Mouse (Mus musculus) kidney, postnatal 0 days (tissue): ENCODE measurements around the gene Gatad2a. TPM values are rescaled to one million over a fixed set of nuclear protein-coding genes. Genes with fewer than 3 reads are reported as not detected.

Source experiments
- ATAC-seq: fragments of 200-750 bp; cut with Nextera tagmentation; replicated peaks from 2 replicates; pipeline ENCODE4 v1.8.0; 2017; ENCODE audit warnings: low read depth, moderate number of reproducible peaks, moderate TSS enrichment, moderate library complexity; ENCODE audit not compliant: low FRiP score
- DNase-seq: peaks from one replicate; pipeline ENCODE4 v3.0.0-alpha.2; 2016; ENCODE audit warnings: low spot score
- H3K27ac ChIP-seq: fragments of 300-500 bp; sonication (generic); 2 replicates; pipeline ENCODE4 v1.5.1; 2014; ENCODE audit warnings: mild to moderate bottlenecking
- H3K27me3 ChIP-seq: fragments of 300-500 bp; sonication (generic); 2 replicates; pipeline ENCODE4 v1.6.1; 2014; ENCODE audit warnings: low read length, mixed read lengths; ENCODE audit not compliant: insufficient read depth
- H3K36me3 ChIP-seq: fragments of 300-500 bp; sonication (generic); 2 replicates; pipeline ENCODE4 v1.6.1; 2014; ENCODE audit warnings: low read length, mixed read lengths; ENCODE audit not compliant: insufficient read depth
- H3K4me1 ChIP-seq: fragments of 300-500 bp; sonication (generic); replicated peaks from 2 replicates; pipeline ENCODE4 v1.6.1; 2014; ENCODE audit warnings: antibody characterized with exemption, low read length, mixed read lengths; ENCODE audit not compliant: insufficient read depth
- H3K4me2 ChIP-seq: fragments of 300-500 bp; sonication (generic); 2 replicates; pipeline ENCODE4 v1.6.1; 2014; ENCODE audit warnings: mild to moderate bottlenecking, low read length, moderate library complexity, mixed read lengths
- H3K4me3 ChIP-seq: fragments of 300-500 bp; sonication (generic); replicated peaks from 2 replicates; pipeline ENCODE4 v1.5.1; 2014; ENCODE audit warnings: low read depth, low read length
- H3K9ac ChIP-seq: fragments of 300-500 bp; sonication (generic); 2 replicates; pipeline ENCODE4 v1.6.1; 2014; ENCODE audit warnings: low read depth, low read length
- H3K9me3 ChIP-seq: fragments of 300-500 bp; sonication (generic); replicated peaks from 2 replicates; pipeline ENCODE4 v1.6.1; 2016; ENCODE audit warnings: low read length, inconsistent platforms, mixed read lengths
- CTCF ChIP-seq: IDR thresholded peaks from 2 replicates; pipeline ENCODE4 v1.5.1; 2016; ENCODE audit warnings: antibody characterized with exemption, low read depth, mild to moderate bottlenecking, moderate library complexity
- WGBS: fragments of 180-500 bp; shearing (Covaris S2); extraction: QIAGEN DNeasy Blood & Tissue Kit; methylation state at CpG from one replicate; pipeline ENCODE4 v1.1.7; 2014; 5-methylcytosine and 5-hydroxymethylcytosine counted together
- polyA plus RNA-seq: library from polyadenylated mRNA; unstranded; fragments of >200 nt; fragmentation: Nextera tagmentation; extraction: Ambion mirVana; gene quantifications from 2 replicates; pipeline ENCODE4 v1.2.1, GENCODE M21; 2015

The Gatad2a gene
- polyA plus RNA-seq, 1 experiment from 2014 or later = 49.5 TPM

DNA sequence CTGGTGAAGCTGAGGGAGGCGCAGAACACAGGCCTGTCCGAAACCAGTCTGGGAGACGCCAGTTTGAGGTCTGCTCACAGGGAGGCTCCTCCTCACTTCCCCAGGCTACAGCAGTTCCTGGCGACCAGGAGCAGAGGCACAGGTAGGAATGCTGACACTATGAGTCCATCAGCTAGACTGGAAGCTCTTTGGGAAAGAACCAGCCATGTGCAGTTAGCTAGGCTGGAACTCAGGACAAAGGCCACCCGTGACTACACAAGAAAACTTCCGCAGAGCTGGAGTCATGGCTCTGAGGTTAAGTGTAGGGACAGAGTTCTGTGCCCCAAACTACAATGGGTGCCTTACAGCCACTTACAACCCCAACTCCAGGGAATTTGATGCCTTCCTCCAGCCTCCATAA is 98.3 kb downstream of the Gatad2a start:
- Histone ChIP-seq H3K27ac (no peak overlapping the region), H3K36me3 (0 out of 2 replicates have a peak, but pooled peaks cover 7% of the 10 kb centered on the region), H3K4me3 (no peak overlapping the region), H3K4me1 (peaks cover 5% of the 10 kb centered on the region; the same call in 1 of the 2 replicates), H3K9ac (0 out of 2 replicates have a peak overlapping the region, but pooled peaks have one; percentile 4), H3K4me2 (no peak overlapping the region), H3K9me3 (no peaks in the 10 kb centered on the region), H3K27me3 (no peaks in the 10 kb centered on the region)
- DNase-seq (no peak), ATAC-seq (no peak)
- TF ChIP-seq CTCF = no peak
- 87% methylated on average over 6 of the region's 6 CpGs for WGBS

DNA sequence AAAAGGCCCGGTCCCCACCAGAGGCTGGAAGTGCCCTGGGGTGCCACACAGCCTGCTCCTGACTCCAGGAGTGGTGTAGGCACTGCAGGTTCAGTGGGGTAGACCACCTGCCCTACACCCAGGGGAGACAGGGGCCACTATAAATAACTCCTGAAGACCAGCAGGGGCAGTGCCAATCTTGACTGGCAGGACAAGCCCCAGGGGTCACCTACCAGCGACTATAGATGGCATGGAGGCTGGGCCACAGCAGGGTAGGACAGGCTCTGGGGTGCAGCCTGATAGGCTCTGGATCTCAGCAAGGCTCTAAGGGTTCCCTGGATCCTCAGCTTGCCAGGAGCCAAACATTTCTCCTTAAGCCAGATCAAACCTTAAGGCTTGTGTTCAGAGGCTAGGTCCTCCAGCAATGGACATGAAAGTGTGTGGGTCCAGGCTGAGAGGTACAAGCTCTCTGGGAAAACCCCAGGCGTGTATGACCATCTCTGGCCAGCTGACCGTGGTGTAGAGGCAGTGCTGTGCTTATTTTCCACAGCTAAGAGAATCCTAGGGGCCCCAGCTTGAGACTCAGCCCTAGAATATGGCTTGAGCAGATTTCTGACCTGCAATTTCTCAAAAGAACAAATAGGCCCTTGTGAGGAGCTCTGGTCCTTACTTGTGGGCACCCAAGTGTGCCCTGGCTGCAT is 100.3 kb downstream of the Gatad2a start:
- H3K4me3 ChIP-seq = no peak overlapping the region
- WGBS = 71% methylated on average over 4 of the region's 4 CpGs
- H3K9ac ChIP-seq = no peak overlapping the region
- H3K4me1 ChIP-seq = no peaks in the 10 kb centered on the region
- H3K4me2 ChIP-seq = no peak overlapping the region
- H3K9me3 ChIP-seq = no peaks in the 10 kb centered on the region
- ATAC-seq (no peak), DNase-seq (no peak)
- H3K36me3 ChIP-seq = peaks cover 16% of the 10 kb centered on the region; the same call in 1 of the 2 replicates
- no peaks in the 10 kb centered on the region for H3K27me3 ChIP-seq
- H3K27ac ChIP-seq = no peak overlapping the region
- no peak for TF ChIP-seq CTCF

DNA sequence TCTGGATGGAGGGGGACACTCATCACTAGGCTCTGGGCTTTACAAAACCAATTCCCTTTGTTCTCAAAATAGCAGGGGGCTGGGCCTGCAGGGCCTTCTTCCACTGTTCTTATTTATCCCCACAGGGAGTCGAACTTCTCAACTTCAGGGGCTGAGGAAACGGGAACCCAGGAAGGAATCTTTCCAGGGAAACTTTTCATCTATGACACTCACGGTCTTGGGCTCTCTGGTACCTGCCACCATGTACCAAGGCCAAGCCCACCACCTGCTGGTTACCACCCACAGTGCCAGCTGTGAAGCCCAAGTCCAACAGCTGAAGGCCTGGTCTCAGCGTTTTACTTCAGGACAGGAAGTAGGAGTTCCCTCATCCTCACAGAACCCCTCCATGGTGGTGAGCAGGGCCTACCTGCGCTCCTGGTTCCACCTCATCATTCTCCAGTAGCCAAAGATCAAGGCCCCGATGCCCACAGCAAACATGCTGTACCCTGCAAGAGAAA is 101.3 kb downstream of the Gatad2a start:
- 67% methylated on average over 6 of the region's 6 CpGs for WGBS
- Histone ChIP-seq H3K4me1 (no peaks in the 10 kb centered on the region), H3K9ac (no peak overlapping the region), H3K27ac (no peak overlapping the region), H3K4me2 (no peak overlapping the region), H3K4me3 (no peak overlapping the region), H3K27me3 (0 out of 2 replicates have a peak, but pooled peaks cover 7% of the 10 kb centered on the region), H3K9me3 (no peaks in the 10 kb centered on the region), H3K36me3 (peaks cover 16% of the 10 kb centered on the region; the same call in 1 of the 2 replicates)
- no peak for ATAC-seq
- no peak for DNase-seq
- no peak for TF ChIP-seq CTCF

DNA sequence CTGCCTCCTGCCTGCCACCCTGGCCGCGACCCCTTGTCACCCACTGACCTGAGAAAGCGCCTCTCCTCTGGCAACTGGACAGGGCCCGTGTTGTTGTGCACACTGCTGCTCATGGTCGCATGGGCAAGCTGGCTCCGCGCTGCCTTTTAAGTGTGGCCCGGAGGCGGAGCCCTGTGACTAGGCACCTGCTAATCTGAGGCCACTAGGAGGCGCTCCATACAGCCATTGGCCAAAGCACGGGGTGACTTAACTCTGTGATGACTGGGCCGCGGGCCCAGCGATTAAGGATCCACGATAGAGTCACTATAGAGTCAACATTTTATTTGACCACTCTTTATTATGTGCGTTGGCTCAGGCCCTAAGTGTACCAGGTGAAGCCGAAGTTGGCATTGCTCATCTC is 102.3 kb downstream of the Gatad2a start:
- Histone ChIP-seq H3K4me3 (no peak overlapping the region), H3K4me2 (no peak overlapping the region), H3K4me1 (peaks cover 6% of the 10 kb centered on the region), H3K36me3 (peaks cover 16% of the 10 kb centered on the region; the same call in 1 of the 2 replicates), H3K27ac (no peak overlapping the region), H3K9me3 (no peaks in the 10 kb centered on the region), H3K27me3 (peaks cover 16% of the 10 kb centered on the region), H3K9ac (no peak overlapping the region)
- WGBS = 47% methylated on average over 17 of the region's 17 CpGs
- peak; percentile 69 for TF ChIP-seq CTCF
- peak; percentile 75 for DNase-seq
- peak; percentile 40; the same call in 1 of the 2 replicates for ATAC-seq

DNA sequence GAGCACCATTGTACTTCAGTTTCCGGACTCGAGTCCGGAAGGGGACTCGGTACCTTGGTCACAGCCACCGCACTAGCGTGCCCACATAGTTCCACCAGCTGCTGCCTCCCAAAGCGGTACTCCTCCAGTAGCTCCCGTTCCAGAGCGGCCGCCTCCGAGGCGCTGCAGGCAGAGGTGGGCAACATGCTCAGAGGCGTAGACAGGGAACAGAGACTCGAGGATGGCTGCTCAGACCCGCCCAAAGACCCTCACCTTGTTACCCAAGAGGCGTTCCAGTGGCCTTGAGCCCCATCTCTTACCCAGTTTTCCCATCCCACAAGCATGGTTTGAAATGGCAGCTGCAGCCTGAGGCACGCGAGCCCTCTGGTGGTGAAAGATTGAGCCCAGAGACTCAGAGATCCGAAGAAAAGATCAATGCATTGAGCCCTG is 105.4 kb downstream of the Gatad2a start:
- Histone ChIP-seq H3K27me3 (peaks cover 45% of the 10 kb centered on the region), H3K4me3 (no peak overlapping the region), H3K4me1 (peaks cover 16% of the 10 kb centered on the region), H3K36me3 (peaks cover 13% of the 10 kb centered on the region; the same call in 1 of the 2 replicates), H3K27ac (no peak overlapping the region), H3K9ac (no peak overlapping the region), H3K4me2 (no peak overlapping the region), H3K9me3 (no peaks in the 10 kb centered on the region)
- peak; percentile 64 for DNase-seq
- no peak for ATAC-seq
- TF ChIP-seq CTCF = peak; percentile 84
- WGBS = 41% methylated on average over 19 of the region's 19 CpGs

DNA sequence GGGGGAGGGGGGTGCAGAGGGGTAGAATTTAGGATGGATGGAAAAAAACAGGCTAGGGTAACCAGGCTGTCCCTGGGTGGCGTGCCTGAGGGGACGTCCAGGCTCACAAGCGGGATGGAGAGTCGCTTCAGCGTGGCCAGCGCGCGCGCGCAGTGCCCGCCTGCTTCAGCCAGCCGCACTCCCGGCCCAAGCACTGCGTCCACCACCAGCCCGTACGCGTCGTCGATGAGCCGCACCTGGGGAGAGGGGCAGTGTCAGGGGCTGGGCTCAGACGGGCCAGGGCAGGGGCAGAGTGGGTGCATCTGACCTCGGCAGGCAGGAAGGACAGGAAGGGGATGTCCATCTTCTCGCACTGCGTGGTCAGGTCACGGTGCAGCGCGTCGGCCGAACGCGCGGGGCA is 107.3 kb downstream of the Gatad2a start:
- WGBS = 2% methylated on average over 32 of the region's 32 CpGs
- H3K36me3 ChIP-seq = peaks cover 13% of the 10 kb centered on the region; the same call in 1 of the 2 replicates
- no peak; the same call in 1 of the 2 replicates for ATAC-seq
- H3K4me1 ChIP-seq = peaks cover 16% of the 10 kb centered on the region
- no peak for DNase-seq
- no peaks in the 10 kb centered on the region for H3K9me3 ChIP-seq
- H3K27me3 ChIP-seq = peaks cover 64% of the 10 kb centered on the region
- H3K4me3 ChIP-seq = peak overlapping the region; percentile 28
- H3K27ac ChIP-seq = no peak overlapping the region
- H3K9ac ChIP-seq = peak overlapping the region; percentile 35; the same call in 1 of the 2 replicates
- peak overlapping the region; percentile 54 for H3K4me2 ChIP-seq
- no peak for TF ChIP-seq CTCF
